Mouse (Mus musculus) megakaryocyte, embryonic 14.5 days (primary cell): ENCODE results near the gene Ston1.

Source experiments
- FLI1 ChIP-seq: IDR thresholded peaks from 2 replicates; pipeline ENCODE4 v1.6.1; 2012; ENCODE audit warnings: low read length, inconsistent platforms, mixed read lengths
- GATA1 ChIP-seq: IDR thresholded peaks from 3 replicates; pipeline ENCODE4 v1.6.1; 2012; ENCODE audit warnings: mixed read lengths, low read length, inconsistent platforms, borderline replicate concordance

DNA sequence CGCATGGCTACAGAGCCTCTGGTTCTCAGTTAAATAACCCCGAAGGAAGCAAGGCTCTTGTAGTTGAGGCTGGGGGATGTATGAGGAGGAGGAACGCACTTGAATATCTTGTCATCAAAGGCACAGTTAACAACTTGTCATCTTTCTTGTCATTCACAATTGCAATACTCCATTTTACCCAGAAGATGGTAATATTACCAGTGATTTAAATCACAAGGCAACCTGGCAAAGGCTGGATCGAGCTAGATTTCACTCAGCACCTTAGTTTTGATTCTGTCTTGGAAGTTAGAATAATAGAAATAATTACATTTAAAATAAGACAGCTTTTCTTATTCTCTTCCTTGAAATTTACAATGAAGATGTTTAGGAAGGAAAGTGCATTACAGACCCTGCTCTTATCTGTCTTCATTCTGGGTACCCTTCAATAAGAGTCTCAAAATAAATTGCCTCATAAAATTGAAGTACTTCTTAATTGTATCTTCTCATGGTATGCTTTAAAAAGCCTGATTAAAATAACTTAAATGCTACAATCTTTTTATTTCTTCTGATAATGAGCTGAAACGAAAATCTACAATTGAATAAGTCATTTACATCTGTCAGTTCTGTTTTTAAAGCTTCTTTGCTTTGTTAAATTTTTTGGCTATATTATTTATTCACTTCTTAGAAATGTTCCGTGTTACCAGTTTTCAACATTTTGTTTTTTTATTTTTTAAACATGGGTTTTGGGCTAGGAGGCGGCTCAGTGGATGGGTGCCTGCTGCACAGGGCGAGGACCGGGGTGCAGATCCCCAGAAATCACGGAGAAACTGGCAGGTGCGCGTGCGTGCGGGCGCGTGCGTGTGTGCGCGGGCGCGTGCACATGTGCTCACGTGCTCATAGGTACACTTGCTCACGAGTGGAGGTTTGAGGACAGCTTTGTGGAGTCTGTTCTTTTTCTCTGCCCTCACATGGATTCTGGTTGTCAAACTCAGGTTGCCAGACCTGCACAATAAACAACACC is 78.1 kb downstream of the Ston1 start:
- no peak for TF ChIP-seq GATA1
- TF ChIP-seq FLI1, result no peak
